Mouse (Mus musculus) central nervous system, embryonic 18 days (tissue): ENCODE results near the gene Usp30. TPM values are rescaled to one million over a fixed set of nuclear protein-coding genes. Genes with fewer than 3 reads are reported as not detected.

Source experiments
- polyA plus RNA-seq: library from polyadenylated mRNA; depleted of rRNA; stranded (reverse); fragments of >200 nt; gene quantifications from 2 replicates; pipeline ENCODE4 v1.2.3, GENCODE M21; 2012; rRNA removed

The Usp30 gene
- polyA plus RNA-seq = 36.3 and 37.5 TPM in 2 replicates

GRCm38 (mm10) chr5:114065161-114065560 lies at the start of gene Usp30:
Usp30 (plus strand) TSS chr5:114065461.

GRCm38 (mm10) chr5:114091057-114091807 lies 26.0 kb downstream of the Usp30 start, which contains the start of gene Svop:
Svop (minus strand) TSS chr5:114091570.

GRCm38 (mm10) chr5:114127374-114128349 lies 62.4 kb downstream of the Usp30 start, which contains the start of gene Alkbh2:
Alkbh2 (minus strand) TSS chr5:114128218.

GRCm38 (mm10) chr5:114130211-114130605 lies 64.9 kb downstream of the Usp30 start, which contains the start of gene Ung:
Ung (plus strand) TSS chr5:114130386.

GRCm38 (mm10) chr5:114146028-114146888 lies 81.0 kb downstream of the Usp30 start, which contains the start of gene Acacb:
Acacb (plus strand) TSS chr5:114146535.

Other genes starting within 250 kb of the Usp30 start
- 1.2 and 1.3 TPM in 2 replicates for gene Selplg, start 232.8 kb upstream of the Usp30 start, polyA plus RNA-seq
- 133 and 152 TPM in 2 replicates for gene Coro1c, start 156.7 kb upstream of the Usp30 start, polyA plus RNA-seq
- 11.3 and 11.8 TPM in 2 replicates for gene Ssh1, start 71.6 kb upstream of the Usp30 start, polyA plus RNA-seq
- gene Dao, start 61.8 kb upstream of the Usp30 start, polyA plus RNA-seq = 0.04 and 0.15 TPM in 2 replicates
- 78.4 and 85.2 TPM in 2 replicates for gene Svop, start 26.1 kb downstream of the Usp30 start, polyA plus RNA-seq
- 11.6 and 11.9 TPM in 2 replicates for gene Alkbh2, start 62.8 kb downstream of the Usp30 start, polyA plus RNA-seq
- gene Ung, start 64.9 kb downstream of the Usp30 start, polyA plus RNA-seq = 5.8 and 6.2 TPM in 2 replicates
- 3.6 TPM in 2 replicates for gene Acacb, start 81.1 kb downstream of the Usp30 start, polyA plus RNA-seq
- 0.28 and 0.49 TPM in 2 replicates for gene Foxn4, start 208.3 kb downstream of the Usp30 start, polyA plus RNA-seq
- gene Myo1h, start 223.7 kb downstream of the Usp30 start, polyA plus RNA-seq = 1.1 and 1.3 TPM in 2 replicates